Mouse (Mus musculus): Measurements from ENCODE around the gene Ccl5.
"Not testable (repeated sequence)": the region's sequence is repeated elsewhere in the genome, so short reads cannot be mapped to it uniquely, and the experiment has no call there.

Gene Ccl5

GRCm38 (mm10) chr11:83530360-83530759 is at the start of gene Ccl5:
Gene Ccl5 (minus strand): TSS chr11:83530518.
- DNase-seq (ENCODE audit: low read depth, low spot score) = no peak

DNA sequence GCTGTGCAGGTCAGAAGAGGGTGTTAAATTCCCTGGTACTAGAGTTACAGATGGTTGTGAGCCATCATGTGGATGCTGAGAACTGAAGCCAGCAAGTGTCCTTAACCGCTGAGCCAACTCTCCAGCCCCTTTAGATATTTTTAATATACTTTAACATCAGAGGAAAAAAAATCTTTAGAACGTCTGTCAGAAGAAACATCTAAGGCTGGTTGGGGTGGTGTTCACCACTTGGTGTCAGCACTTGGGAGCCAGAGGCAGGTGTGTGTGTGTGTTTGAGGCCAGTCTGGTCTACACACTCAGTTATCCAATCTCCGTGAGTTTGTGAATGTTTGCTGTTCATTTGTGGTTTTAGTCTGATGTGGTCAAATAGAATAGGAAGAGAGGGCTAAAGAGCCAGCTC is 48.7 kb upstream of the Ccl5 start:
- DNase-seq (ENCODE audit: low read depth, low spot score) = no peak

GRCm38 (mm10) chr11:83578186-83578760 is 48.0 kb upstream of the Ccl5 start, which contains the start of gene Ccl9:
Gene Ccl9 (minus strand): TSS chr11:83578636.
- peak; percentile 42 for DNase-seq (ENCODE audit: low read depth, low spot score)

DNA sequence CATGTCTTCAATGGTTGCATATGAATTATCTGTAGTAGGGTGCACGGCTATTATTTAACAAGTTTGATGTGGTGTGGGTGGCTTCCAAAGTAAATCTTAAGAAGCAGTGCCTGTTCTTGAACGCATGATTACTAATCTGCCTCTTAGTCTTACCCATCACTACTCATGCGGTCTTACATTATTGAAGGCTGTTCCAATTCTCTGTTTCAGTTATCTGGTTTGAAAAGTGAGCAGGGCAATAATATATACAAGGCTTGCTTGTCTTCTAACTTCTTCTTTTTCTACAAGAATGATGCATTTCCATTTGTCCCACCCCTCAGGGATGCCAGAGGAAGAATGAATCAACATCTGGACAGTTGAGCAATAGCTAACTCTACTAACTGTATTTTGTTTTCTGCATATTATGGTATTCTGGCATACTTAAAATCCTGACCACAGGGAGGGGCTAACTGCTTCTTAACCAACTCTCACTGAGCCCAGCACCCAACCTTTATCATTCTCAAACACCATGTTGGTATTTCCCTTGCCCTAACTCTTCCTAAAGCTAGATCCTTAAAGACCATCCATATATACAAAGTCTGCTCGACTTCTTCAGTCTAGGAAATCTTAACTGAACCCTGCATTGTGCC is 46.7 kb upstream of the Ccl5 start:
- DNase-seq (ENCODE audit: low read depth, low spot score) = peak; percentile 43

DNA sequence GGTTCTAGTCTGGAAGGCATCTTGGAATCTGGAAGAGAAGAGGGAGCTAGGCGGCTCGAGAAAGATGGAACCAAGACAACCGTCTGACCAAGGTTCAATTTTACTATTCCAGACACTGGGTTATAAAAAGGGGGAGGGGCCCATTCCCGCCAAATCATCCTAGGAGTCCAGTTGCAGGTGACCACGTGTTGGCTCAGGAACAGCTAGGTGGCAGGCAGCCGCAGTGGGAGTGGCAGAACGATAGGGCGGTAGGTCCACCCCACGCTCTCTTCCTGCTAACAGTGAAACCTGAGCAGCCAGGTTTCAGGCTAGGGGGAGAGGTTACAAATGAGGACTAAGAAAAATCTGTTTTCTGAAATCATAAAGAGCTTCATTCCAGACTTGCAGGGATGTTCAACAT is 42.5 kb upstream of the Ccl5 start:
- DNase-seq (ENCODE audit: low read depth, low spot score) = no peak

DNA sequence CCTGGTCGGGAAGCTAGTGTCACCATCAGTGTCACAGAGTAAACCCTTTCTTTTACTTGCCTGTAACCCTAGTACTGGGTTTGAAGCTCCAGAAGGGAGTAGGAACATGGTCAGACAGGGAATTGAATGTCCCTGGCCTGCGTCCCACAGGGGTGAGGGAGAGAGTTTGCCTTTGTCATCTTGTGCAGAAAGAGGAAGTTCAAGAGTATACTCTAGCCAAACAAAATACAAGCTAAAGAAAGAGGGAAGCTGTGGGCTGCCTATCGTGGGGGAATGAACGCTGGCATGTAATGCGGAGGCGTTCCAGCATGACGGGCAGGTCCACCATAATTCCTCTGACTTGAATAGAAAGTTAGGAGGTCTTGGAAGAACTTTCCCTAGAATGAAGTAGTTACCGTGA is 41.9 kb upstream of the Ccl5 start:
- peak; percentile 55 for DNase-seq (ENCODE audit: low read depth, low spot score)

GRCm38 (mm10) chr11:83570189-83570588 is 39.9 kb upstream of the Ccl5 start:
- DNase-seq (ENCODE audit: low read depth, low spot score) = no peak

DNA sequence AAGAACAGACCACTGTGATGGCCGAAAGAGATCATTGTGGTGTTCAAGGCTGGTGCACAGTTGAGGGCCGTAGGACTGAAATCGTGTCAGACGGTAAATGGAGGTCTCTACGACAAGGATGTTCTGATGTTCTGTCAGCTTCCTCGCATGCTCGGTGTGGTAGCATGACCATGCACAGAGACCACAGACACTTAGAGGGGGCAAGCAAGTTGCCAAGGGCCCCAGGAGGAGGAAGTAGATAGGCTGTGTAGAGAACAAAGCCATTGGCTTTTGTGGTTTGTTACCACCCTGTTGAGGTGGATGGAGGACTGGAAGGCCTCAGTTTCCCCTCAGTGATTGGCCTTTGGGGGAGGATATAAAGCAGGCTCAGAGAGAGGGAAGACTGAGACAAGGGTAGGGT is 38.9 kb upstream of the Ccl5 start:
- DNase-seq (ENCODE audit: low read depth, low spot score) = no peak

GRCm38 (mm10) chr11:83568786-83569185 is 38.5 kb upstream of the Ccl5 start:
- no peak for DNase-seq (ENCODE audit: low read depth, low spot score)

DNA sequence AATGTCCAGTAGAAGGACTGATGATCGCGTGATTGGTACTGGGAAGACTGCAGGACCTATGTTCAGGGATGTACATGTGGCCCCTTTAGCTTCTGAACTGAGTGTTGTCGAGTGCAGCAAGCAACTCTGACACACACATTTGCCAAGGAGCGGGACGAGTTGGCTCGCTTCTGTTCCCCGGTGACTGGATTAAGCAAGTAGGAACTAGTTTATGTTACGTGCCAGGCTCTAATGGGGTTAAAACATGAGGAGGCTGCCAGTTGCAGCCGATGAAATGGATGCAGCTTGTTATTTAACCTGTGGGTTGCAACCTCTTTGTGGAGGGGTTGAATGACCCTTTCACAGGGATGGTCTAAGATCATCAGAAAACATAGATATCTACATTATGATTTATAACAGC is 37.7 kb upstream of the Ccl5 start:
- DNase-seq (ENCODE audit: low read depth, low spot score) = no peak

DNA sequence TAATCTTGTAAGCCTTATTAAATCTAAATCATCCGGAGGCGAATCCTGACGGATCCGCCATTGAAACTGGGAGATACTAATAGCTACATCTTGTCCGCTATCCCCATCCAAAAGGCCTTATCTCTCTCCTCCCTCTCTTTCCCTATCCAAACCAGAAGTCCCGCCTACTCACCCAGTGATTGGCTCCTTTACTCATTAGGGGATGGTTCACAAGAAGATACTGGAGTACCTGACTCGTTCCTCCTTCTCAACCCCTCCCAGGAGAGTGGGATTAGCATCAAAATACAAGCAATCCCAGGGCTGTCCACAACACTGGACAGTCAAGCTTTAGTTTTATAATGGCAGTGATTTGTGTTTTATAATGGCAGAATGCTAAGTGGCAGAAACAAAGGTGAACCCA is 37.0 kb upstream of the Ccl5 start:
- DNase-seq (ENCODE audit: low read depth, low spot score) = no peak

- no peak for DNase-seq (ENCODE audit: low read depth, low spot score)
These were observed 36.3 kb upstream of the Ccl5 start for GRCm38 (mm10) chr11:83566617-83567016.

GRCm38 (mm10) chr11:83563754-83564153 is 33.4 kb upstream of the Ccl5 start:
- peak; percentile 36 for DNase-seq (ENCODE audit: low read depth, low spot score)

- DNase-seq (ENCODE audit: low read depth, low spot score) = no peak
These were observed 32.1 kb upstream of the Ccl5 start for GRCm38 (mm10) chr11:83562311-83562887.

GRCm38 (mm10) chr11:83560405-83560804 is 30.1 kb upstream of the Ccl5 start:
- no peak for DNase-seq (ENCODE audit: low read depth, low spot score)

- DNase-seq (ENCODE audit: low read depth, low spot score) = no peak
These were observed 26.8 kb upstream of the Ccl5 start for GRCm38 (mm10) chr11:83557074-83557473.

DNA sequence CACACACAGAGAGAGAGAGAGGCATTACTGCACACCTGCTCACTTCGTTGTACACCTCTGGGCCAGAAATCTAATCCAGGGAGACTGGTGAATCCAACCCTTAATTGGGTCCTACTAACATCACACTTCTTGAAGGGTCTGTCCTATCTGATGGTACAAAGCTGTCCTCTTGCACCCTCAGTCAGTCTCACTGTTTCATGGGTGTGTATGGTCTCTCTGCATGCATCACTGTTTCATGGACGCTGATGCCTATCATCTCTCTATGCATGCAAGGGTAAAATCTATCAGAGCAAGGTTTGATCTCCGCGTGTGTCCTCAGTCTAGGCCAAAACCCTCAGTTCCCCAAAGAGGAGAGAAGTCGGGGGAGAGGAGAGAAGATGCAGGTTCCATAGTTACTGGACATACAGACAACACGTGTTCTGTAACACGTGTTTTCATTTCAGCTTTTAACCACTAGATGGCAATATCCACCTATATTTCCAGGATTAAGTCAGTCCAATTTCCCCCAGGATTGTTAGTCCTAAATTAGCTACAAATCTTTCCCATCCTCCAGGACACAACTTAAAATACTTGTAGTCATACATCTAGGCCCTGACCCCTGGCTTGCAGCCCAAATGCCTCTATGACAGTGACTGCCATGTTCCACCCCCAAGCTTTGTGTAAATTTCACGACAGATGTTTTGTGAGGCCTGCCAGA is 25.9 kb upstream of the Ccl5 start:
- DNase-seq (ENCODE audit: low read depth, low spot score) = peak; percentile 54

DNA sequence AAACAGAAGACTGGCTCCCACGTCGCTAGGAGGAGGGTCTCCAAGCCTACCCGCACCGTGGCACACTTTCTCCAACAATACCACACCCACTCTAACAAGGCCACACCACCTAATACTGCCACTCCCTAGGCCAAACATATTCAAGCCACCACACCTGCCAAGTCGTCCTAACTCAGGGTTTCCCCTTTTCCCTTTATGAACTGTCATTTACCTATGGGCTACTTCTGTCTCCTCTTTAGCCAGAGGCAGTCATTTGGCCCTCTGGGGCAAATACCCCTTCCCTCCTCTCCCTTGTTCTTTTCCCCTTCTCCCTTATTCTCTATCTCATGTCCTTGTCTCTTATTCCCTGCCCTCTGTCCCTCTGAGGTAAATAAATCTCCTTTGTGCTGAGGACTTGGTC is 21.4 kb upstream of the Ccl5 start:
- DNase-seq (ENCODE audit: low read depth, low spot score) = no peak

DNA sequence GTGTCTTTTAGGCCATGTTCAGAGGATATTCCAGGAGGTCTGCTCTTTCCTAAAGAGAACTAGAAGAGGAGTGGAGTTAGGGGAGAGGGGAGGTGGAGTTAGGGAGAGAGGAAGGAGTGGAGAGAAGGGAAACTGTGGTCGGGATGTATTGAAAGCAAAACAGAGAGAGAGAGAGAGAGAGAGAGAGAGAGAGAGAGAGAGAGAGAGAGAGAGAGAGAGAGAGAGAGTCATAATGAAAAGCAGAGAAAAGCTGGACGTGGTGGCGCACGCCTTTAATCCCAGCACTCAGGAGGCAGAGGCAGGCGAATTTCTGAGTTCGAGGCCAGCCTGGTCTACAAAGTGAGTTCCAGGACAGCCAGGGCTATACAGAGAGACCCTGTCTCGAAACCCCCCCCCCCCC is 20.7 kb upstream of the Ccl5 start:
- DNase-seq (ENCODE audit: low read depth, low spot score) = not testable (repeated sequence)

DNA sequence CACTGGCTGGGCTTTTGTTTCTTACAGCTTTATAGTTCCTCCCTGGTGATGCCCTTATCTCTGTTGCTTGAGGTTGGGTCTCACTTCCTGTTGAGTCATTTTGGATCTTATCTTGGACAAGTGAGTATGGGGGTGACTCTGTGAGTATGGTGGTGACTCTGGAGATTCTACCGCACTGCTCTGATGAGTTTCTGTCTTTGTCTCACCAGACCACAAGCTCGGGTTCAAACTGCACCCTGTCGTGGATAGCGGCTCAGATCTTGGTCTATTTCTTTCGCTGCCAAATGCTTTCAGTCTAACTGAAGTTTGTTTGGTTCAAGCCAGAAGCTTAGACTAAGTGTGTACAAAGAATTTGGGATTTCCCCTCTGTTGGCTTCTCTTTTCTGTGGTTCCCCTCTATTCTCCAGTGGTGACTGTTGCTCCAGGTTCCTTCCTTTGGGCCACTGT is 19.9 kb upstream of the Ccl5 start:
- no peak for DNase-seq (ENCODE audit: low read depth, low spot score)

DNA sequence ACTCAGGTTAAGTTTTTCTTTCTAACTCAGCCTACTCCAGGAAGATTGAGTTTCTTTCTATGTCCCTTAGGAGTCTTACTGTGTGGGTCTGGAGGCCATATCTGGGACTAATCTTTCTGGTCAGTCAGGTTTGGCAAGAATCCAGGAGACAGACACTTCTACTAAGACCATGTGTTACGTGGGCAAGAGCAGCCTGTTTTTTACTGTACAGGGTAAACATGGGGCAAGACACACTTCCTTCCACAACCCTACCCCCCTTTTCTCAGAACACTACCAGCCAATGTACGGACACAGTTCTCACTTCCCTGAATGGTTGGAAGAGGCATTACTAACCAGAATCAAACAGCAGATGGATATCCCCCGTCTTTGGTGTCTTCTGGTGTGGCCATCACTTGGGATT is 13.9 kb upstream of the Ccl5 start:
- DNase-seq (ENCODE audit: low read depth, low spot score) = no peak

- no peak for DNase-seq (ENCODE audit: low read depth, low spot score)
These were observed 11.1 kb upstream of the Ccl5 start for GRCm38 (mm10) chr11:83541415-83541814.

- DNase-seq (ENCODE audit: low read depth, low spot score) = peak; percentile 18
These were observed 10.6 kb upstream of the Ccl5 start for GRCm38 (mm10) chr11:83540931-83541330.
